Mouse (Mus musculus): ENCODE results near the gene Zgrf1.

Gene Zgrf1

GRCm38 (mm10) chr3:127558201-127558600, 4.9 kb downstream of the Zgrf1 start:
- DNase-seq (ENCODE audit: low read depth, low spot score) = no peak

- DNase-seq (ENCODE audit: low read depth, low spot score) = no peak
Measured at GRCm38 (mm10) chr3:127562974-127563373, 9.7 kb downstream of the Zgrf1 start.

GRCm38 (mm10) chr3:127565129-127565528, 11.8 kb downstream of the Zgrf1 start:
- DNase-seq (ENCODE audit: low read depth, low spot score) = no peak

GRCm38 (mm10) chr3:127572557-127572956, 19.3 kb downstream of the Zgrf1 start:
- DNase-seq (ENCODE audit: low read depth, low spot score) = no peak

GRCm38 (mm10) chr3:127597136-127597535, 43.8 kb downstream of the Zgrf1 start:
- no peak for DNase-seq (ENCODE audit: low read depth, low spot score)

GRCm38 (mm10) chr3:127608109-127608508, 54.8 kb downstream of the Zgrf1 start:
- DNase-seq (ENCODE audit: low read depth, low spot score) = no peak

- DNase-seq (ENCODE audit: low read depth, low spot score) = peak; percentile 3
Measured at GRCm38 (mm10) chr3:127625296-127625695, 72.0 kb downstream of the Zgrf1 start.

- no peak for DNase-seq (ENCODE audit: low read depth, low spot score)
Measured at GRCm38 (mm10) chr3:127625701-127626399, 72.6 kb downstream of the Zgrf1 start.

GRCm38 (mm10) chr3:127626524-127626923, 73.2 kb downstream of the Zgrf1 start:
- no peak for DNase-seq (ENCODE audit: low read depth, low spot score)

GRCm38 (mm10) chr3:127627151-127627955, 74.1 kb downstream of the Zgrf1 start:
- DNase-seq (ENCODE audit: low read depth, low spot score) = no peak

- DNase-seq (ENCODE audit: low read depth, low spot score) = no peak
Measured at GRCm38 (mm10) chr3:127627956-127628310, 74.6 kb downstream of the Zgrf1 start.

- no peak for DNase-seq (ENCODE audit: low read depth, low spot score)
Measured at GRCm38 (mm10) chr3:127628311-127629184, 75.3 kb downstream of the Zgrf1 start.

- DNase-seq (ENCODE audit: low read depth, low spot score) = no peak
Measured at GRCm38 (mm10) chr3:127630190-127630589, 76.9 kb downstream of the Zgrf1 start.

- no peak for DNase-seq (ENCODE audit: low read depth, low spot score)
Measured at GRCm38 (mm10) chr3:127630735-127631372, 77.6 kb downstream of the Zgrf1 start.

GRCm38 (mm10) chr3:127631582-127631981, 78.3 kb downstream of the Zgrf1 start:
- no peak for DNase-seq (ENCODE audit: low read depth, low spot score)

GRCm38 (mm10) chr3:127632531-127632930, 79.2 kb downstream of the Zgrf1 start:
- no peak for DNase-seq (ENCODE audit: low read depth, low spot score)

GRCm38 (mm10) chr3:127633080-127634032, 80.1 kb downstream of the Zgrf1 start, which contains the start of gene Neurog2:
Neurog2 (plus strand) TSS chr3:127633135.
- DNase-seq (ENCODE audit: low read depth, low spot score) = no peak

- peak; percentile 8 for DNase-seq (ENCODE audit: low read depth, low spot score)
Measured at GRCm38 (mm10) chr3:127634101-127634983, 81.1 kb downstream of the Zgrf1 start.

- DNase-seq (ENCODE audit: low read depth, low spot score) = no peak
Measured at GRCm38 (mm10) chr3:127634984-127635349, 81.7 kb downstream of the Zgrf1 start.
